Mouse (Mus musculus) liver, embryonic 11.5 days (tissue): ENCODE measurements around the gene Krcc1. TPM values are rescaled to one million over a fixed set of nuclear protein-coding genes. Genes with fewer than 3 reads are reported as not detected.

ENCODE experiments used
- ATAC-seq: fragments of 200-750 bp; cut with Nextera tagmentation; replicated peaks from 2 replicates; pipeline ENCODE4 v1.8.0; 2017; ENCODE audit warnings: moderate number of reproducible peaks, mild to moderate bottlenecking, moderate TSS enrichment, moderate library complexity; ENCODE audit not compliant: low FRiP score
- DNase-seq: peaks from one replicate; pipeline ENCODE4 v3.0.0-alpha.2; 2017; ENCODE audit warnings: low spot score
- H3K27ac ChIP-seq: fragments of 300-500 bp; sonication (generic); 2 replicates; pipeline ENCODE4 v1.5.1; 2014; ENCODE audit warnings: mild to moderate bottlenecking, low read depth, low read length, control low read depth
- H3K27me3 ChIP-seq: fragments of 300-500 bp; sonication (generic); replicated peaks from 2 replicates; pipeline ENCODE4 v1.6.1; 2014; ENCODE audit warnings: low read length, mixed read lengths; ENCODE audit not compliant: control insufficient read depth, insufficient read depth
- H3K36me3 ChIP-seq: fragments of 300-500 bp; sonication (generic); 2 replicates; pipeline ENCODE4 v1.6.1; 2014; ENCODE audit warnings: mild to moderate bottlenecking, low read length, moderate library complexity, mixed read lengths; ENCODE audit not compliant: control insufficient read depth, insufficient read depth
- H3K4me1 ChIP-seq: fragments of 300-500 bp; sonication (generic); replicated peaks from 2 replicates; pipeline ENCODE4 v1.6.1; 2014; ENCODE audit warnings: low read length, mixed read lengths; ENCODE audit not compliant: control insufficient read depth, insufficient read depth
- H3K4me2 ChIP-seq: fragments of 300-500 bp; sonication (generic); 2 replicates; pipeline ENCODE4 v1.6.1; 2014; ENCODE audit warnings: mild to moderate bottlenecking, control low read depth, moderate library complexity
- H3K4me3 ChIP-seq: fragments of 300-500 bp; sonication (generic); 2 replicates; pipeline ENCODE4 v1.5.1; 2014; ENCODE audit warnings: low read depth, low read length, control low read depth
- H3K9ac ChIP-seq: fragments of 300-500 bp; sonication (generic); 2 replicates; pipeline ENCODE4 v1.6.1; 2014; ENCODE audit warnings: low read depth, low read length, control low read depth
- H3K9me3 ChIP-seq: fragments of 300-500 bp; sonication (generic); 2 replicates; pipeline ENCODE4 v1.6.1; 2016; ENCODE audit warnings: low read length, inconsistent platforms, mixed read lengths; ENCODE audit not compliant: control insufficient read depth
- WGBS: fragments of 180-500 bp; shearing (Covaris S2); extraction: QIAGEN DNeasy Blood & Tissue Kit; methylation state at CpG from one replicate; pipeline ENCODE4 v1.1.7; 2014; 5-methylcytosine and 5-hydroxymethylcytosine counted together
- polyA plus RNA-seq: library from polyadenylated mRNA; unstranded; fragments of >200 nt; fragmentation: Nextera tagmentation; extraction: Ambion mirVana; gene quantifications from 2 replicates; pipeline ENCODE4 v1.2.1, GENCODE M21; 2014

The Krcc1 gene
- polyA plus RNA-seq, 1 experiment from 2014 or later = 40.3 TPM

DNA sequence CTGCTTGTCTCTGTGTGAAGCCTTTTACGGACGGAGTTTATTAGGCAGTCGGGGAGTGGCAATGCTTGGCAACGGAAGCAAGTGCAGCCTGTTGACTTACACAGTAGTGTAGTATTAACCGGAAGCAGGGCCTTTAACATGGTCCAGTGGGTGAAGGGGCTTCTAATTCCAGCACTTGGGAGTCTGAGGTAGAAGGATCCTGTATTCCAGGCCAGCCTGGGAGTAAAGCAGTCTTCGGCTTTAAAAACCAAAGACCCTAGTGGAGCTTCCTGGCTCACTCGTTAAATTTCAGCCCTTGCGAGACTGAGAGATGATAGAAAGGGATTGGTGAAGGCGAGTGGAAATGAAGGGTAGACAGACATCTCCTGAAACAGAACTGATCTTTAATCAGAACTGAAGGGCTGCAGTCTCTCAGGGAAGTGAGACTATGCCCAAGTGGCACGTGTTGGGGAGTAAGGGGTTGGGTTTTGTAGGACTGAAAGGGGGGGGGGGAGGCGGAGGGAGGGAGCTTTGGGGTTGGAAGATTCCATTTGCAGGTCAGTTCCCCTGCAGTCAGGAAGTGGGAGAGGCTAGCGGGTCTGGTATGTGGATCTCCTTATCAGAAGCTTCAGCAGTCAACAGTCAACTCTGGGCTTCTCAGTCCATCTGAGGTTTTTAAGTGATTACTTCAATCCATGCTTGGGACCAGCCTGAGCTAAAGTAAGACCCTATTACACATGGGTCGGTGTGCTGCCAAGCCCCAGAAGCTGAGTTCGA is 998 bp upstream of the Krcc1 start:
- Histone ChIP-seq H3K9me3 (no peaks in the 10 kb centered on the region), H3K9ac (peak overlapping the region; percentile 65), H3K4me2 (peak overlapping the region; percentile 96), H3K27me3 (no peaks in the 10 kb centered on the region), H3K27ac (peak overlapping the region; percentile 94), H3K36me3 (no peaks in the 10 kb centered on the region), H3K4me3 (peak overlapping the region; percentile 89), H3K4me1 (peaks cover 10% of the 10 kb centered on the region)
- DNase-seq (peak; percentile 68), ATAC-seq (peak; percentile 64)
- 20% methylated on average over 13 of the region's 14 CpGs for WGBS

DNA sequence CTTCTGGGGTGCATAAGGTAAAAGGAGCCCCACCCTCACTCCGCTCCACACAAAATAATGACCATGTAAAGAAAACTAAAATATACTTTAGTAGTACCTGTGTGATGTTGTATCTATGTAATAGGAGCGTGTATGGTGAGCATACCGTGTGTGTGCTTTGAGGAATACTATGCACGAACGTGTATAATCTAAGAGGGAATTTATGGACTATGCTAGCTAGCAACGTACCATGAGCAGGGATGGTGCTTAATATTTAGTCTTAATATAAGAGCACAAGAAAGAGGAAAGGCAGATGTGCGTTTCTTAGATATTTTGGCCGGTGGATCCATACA is 454 bp upstream of the Krcc1 start:
- WGBS = under 1% methylated on average over 8 of the region's 8 CpGs
- H3K36me3 ChIP-seq = no peaks in the 10 kb centered on the region

DNA sequence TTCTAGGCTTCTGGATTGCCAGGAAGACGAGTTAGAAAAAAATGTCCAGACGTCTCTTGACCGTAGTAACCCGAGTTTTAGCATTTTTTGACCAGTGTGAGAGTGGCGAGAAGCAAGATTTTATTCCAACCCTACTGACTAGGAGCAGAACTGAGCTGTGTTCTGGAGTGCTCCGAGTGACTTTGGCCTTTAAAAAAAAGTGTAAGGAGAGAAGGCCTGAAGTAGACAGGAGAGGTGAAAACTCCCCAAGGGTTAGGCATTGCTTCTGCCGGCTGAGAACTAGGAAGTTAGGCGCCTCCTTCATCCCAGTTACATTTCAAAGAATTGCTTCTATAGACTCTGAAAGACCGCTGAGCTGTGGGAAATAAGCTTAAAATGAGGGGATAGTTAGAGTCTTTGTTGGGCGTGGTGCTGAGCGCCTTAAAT is 852 bp downstream of the Krcc1 start:
- ATAC-seq (no peak), DNase-seq (no peak)
- Histone ChIP-seq H3K27me3 (no peaks in the 10 kb centered on the region), H3K9me3 (no peaks in the 10 kb centered on the region), H3K4me3 (peak overlapping the region; percentile 89), H3K36me3 (no peaks in the 10 kb centered on the region), H3K4me1 (peaks cover 10% of the 10 kb centered on the region), H3K27ac (peak overlapping the region; percentile 94), H3K9ac (peak overlapping the region; percentile 95), H3K4me2 (peak overlapping the region; percentile 96)
- 2% methylated on average over 11 of the region's 11 CpGs for WGBS

More for the DNA sequence above, 454 bp upstream of the Krcc1 start:
- ATAC-seq (peak; percentile 31; the same call in 1 of the 2 replicates), DNase-seq (no peak)
- Histone ChIP-seq H3K4me1 (peaks cover 10% of the 10 kb centered on the region), H3K27me3 (no peaks in the 10 kb centered on the region), H3K9me3 (no peaks in the 10 kb centered on the region), H3K9ac (peak overlapping the region; percentile 65), H3K4me3 (peak overlapping the region; percentile 89), H3K4me2 (peak overlapping the region; percentile 96), H3K27ac (peak overlapping the region; percentile 94)

DNA sequence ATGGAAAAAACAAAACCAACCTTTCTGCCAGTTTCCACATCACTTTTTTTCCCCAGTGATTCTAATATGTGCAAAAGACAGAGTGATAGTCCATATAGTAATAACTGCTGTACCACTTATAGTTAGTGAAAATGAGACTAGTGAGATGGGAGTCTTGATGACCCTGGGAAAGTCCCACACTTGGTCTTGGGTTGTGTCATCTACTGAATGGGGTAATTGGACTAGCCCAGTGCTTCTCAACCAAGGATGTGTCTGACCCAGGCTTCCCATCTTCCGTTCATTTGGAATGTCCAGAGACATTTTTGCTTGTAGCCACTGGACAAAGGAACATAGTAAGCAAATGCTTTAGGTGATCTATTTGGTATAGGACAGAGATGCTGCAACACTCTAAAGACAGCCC is 2.2 kb downstream of the Krcc1 start:
- Histone ChIP-seq H3K9ac (no peak overlapping the region), H3K4me3 (no peak overlapping the region), H3K4me2 (no peak overlapping the region), H3K36me3 (no peaks in the 10 kb centered on the region), H3K27me3 (no peaks in the 10 kb centered on the region), H3K27ac (no peak overlapping the region), H3K4me1 (peaks cover 10% of the 10 kb centered on the region), H3K9me3 (no peaks in the 10 kb centered on the region)
- DNase-seq (no peak), ATAC-seq (no peak)
- 89% methylated on average over 1 of the region's 1 CpGs for WGBS

DNA sequence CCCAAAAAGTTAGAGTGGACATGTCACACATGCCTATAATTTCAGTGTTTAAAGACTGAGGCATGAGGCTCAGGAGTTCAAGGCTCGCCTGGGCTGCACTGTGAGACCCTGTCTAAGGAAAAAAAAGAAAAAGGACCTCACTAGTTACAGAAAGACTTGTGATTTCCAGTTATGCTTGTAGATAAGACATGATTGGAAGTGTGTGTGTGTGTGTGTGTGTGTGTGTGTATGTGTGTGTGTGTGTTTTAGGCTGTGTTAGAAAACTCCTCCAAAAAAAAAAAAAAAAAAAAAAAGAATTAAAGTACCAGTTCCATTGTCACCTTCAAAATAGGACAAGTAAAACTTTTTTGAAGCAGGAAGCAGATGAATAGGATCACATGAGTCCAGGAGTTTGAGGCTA is 3.1 kb downstream of the Krcc1 start:
- 95% methylated on average over 1 of the region's 1 CpGs for WGBS

DNA sequence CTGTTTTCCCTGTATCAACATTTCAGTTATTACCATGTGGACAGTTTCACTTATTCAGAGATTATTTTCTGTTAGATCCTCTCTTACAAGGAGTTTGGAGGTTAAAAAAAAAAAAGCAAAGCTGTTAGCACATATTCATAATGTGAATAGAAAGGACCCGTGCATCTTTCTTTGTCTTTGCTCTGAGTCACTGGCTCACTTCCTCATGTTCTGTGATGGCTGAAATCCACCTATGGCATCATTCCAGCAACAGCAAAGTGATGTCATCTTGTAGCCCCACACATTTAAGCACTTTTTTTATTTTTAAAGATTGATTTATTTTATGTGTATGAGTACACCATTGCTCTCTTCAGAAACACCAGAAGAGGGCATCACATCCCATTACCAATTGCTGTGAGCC is 7.9 kb downstream of the Krcc1 start:
- ATAC-seq = no peak
- DNase-seq = no peak
- Histone ChIP-seq H3K27me3 (no peaks in the 10 kb centered on the region), H3K4me3 (no peak overlapping the region), H3K4me1 (no peaks in the 10 kb centered on the region), H3K27ac (no peak overlapping the region), H3K9me3 (no peaks in the 10 kb centered on the region), H3K36me3 (no peaks in the 10 kb centered on the region; the same call in 1 of the 2 replicates), H3K4me2 (no peak overlapping the region), H3K9ac (no peak overlapping the region)
- WGBS = 75% methylated on average over 1 of the region's 1 CpGs

More for the DNA sequence above, 3.1 kb downstream of the Krcc1 start:
- H3K4me3 ChIP-seq = no peak overlapping the region
- ATAC-seq (no peak), DNase-seq (no peak)
- no peak overlapping the region for H3K4me2 ChIP-seq
- H3K9ac ChIP-seq = no peak overlapping the region
- H3K9me3 ChIP-seq = no peaks in the 10 kb centered on the region
- no peak overlapping the region for H3K27ac ChIP-seq
- H3K36me3 ChIP-seq = no peaks in the 10 kb centered on the region
- H3K27me3 ChIP-seq = no peaks in the 10 kb centered on the region
- peaks cover 10% of the 10 kb centered on the region for H3K4me1 ChIP-seq

DNA sequence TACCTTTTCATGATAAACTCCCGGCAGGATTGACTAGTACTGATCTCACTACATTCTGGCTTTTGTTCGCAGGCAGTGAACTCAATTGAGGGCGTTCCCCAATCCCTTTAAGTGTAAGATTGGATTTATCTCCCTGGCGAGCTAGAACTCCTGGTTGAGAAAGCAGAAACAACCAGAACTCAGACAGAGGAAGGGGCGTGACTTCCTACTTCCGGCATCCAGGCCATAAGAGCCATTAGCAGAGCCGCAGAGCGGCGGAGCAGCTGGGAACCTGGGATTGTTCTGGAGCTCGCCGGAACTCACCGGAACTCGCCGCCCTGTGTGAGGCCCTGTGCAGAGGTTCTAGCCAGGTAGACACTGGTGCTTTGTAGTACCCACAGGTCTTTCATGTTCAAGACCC is 22.0 kb downstream of the Krcc1 start:
- H3K4me3 ChIP-seq = no peak overlapping the region
- H3K36me3 ChIP-seq = no peaks in the 10 kb centered on the region
- H3K9me3 ChIP-seq = no peaks in the 10 kb centered on the region
- ATAC-seq = no peak
- no peak overlapping the region for H3K9ac ChIP-seq
- no peak for DNase-seq
- WGBS = 72% methylated on average over 14 of the region's 14 CpGs
- no peak overlapping the region for H3K4me2 ChIP-seq
- H3K27me3 ChIP-seq = no peaks in the 10 kb centered on the region
- H3K27ac ChIP-seq = no peak overlapping the region
- no peaks in the 10 kb centered on the region for H3K4me1 ChIP-seq

DNA sequence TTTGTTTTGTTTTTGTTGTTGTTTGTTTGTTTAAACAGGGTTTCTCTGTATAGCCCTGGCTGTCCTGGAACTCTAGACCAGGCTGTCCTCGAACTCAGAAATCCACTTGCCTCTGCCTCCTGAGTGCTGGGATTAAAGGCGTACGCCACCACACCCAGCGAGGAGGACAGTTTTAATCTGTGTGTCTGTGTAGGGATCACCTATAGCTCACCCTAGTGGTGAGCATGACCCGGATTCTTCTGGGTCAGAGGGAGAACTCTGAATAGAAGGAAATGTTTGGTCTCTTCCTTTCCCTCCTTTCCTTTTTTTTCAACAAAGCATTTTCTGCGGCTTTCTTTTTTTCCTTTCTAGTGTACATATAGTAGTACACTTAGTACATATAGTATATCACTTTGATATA is 23.8 kb downstream of the Krcc1 start:
- H3K27ac ChIP-seq = no peak overlapping the region
- H3K4me1 ChIP-seq = no peaks in the 10 kb centered on the region
- no peak overlapping the region for H3K9ac ChIP-seq
- no peaks in the 10 kb centered on the region for H3K9me3 ChIP-seq
- whole genome bisulfite sequencing = 60% methylated on average over 6 of the region's 6 CpGs
- no peak for DNase-seq
- no peaks in the 10 kb centered on the region for H3K36me3 ChIP-seq
- ATAC-seq = no peak
- no peak overlapping the region for H3K4me3 ChIP-seq
- H3K4me2 ChIP-seq = no peak overlapping the region
- H3K27me3 ChIP-seq = no peaks in the 10 kb centered on the region

DNA sequence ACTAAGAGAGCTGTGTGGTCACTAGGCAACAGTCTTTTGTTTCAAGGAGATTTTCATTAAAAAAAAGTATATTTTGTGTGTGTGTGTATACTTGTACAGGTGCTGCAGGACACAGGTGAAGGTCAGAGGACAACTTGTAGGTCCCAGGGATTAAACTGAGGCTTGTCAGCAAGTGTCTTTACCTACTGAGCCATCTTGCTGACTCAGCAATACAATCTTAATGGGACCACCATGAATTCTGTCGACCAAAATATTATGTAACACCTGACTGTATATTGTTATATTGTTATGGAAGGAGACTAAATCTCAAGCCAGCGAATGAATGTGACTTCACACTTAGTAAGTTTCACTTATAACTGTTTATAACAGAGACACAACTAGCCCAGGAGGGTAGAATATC is 26.6 kb downstream of the Krcc1 start:
- DNase-seq (no peak), ATAC-seq (no peak)
- Histone ChIP-seq H3K27ac (no peak overlapping the region), H3K9me3 (no peaks in the 10 kb centered on the region), H3K36me3 (no peaks in the 10 kb centered on the region), H3K9ac (no peak overlapping the region), H3K4me2 (no peak overlapping the region), H3K27me3 (no peaks in the 10 kb centered on the region), H3K4me1 (no peaks in the 10 kb centered on the region), H3K4me3 (no peak overlapping the region)
- 53% methylated on average over 2 of the region's 2 CpGs for WGBS
